Mouse (Mus musculus) midbrain, embryonic 10.5 days (tissue): ENCODE measurements at regions not wholly inside any gene's neighbourhood (a gene's known extent, or its start where the extent isn't known, plus 50 kb on each side); places are given as distances from the start of the nearest gene placed in this dataset.

Experiments used
- DNase-seq: peaks from one replicate; pipeline ENCODE4 v3.0.0-alpha.2; 2017; ENCODE audit warnings: low spot score
- H3K27ac ChIP-seq: fragments of 300-500 bp; sonication (generic); replicated peaks from 2 replicates; pipeline ENCODE4 v1.5.1; 2016; ENCODE audit warnings: mild to moderate bottlenecking
- H3K27me3 ChIP-seq: fragments of 300-500 bp; sonication (generic); 2 replicates; pipeline ENCODE4 v1.6.1; 2016; ENCODE audit warnings: low read depth, mild to moderate bottlenecking; ENCODE audit not compliant: poor library complexity, severe bottlenecking
- H3K36me3 ChIP-seq: fragments of 300-500 bp; sonication (generic); 2 replicates; pipeline ENCODE4 v1.6.1; 2016; ENCODE audit warnings: mild to moderate bottlenecking, moderate library complexity
- H3K4me1 ChIP-seq: fragments of 300-500 bp; sonication (generic); 2 replicates; pipeline ENCODE4 v1.6.1; 2016
- H3K4me3 ChIP-seq: fragments of 300-500 bp; sonication (generic); 2 replicates; pipeline ENCODE4 v1.5.1; 2016; ENCODE audit warnings: mild to moderate bottlenecking, moderate library complexity
- H3K9me3 ChIP-seq: fragments of 300-500 bp; sonication (generic); replicated peaks from 2 replicates; pipeline ENCODE4 v1.6.1; 2016; ENCODE audit warnings: mild to moderate bottlenecking
- WGBS: fragments of 180-500 bp; shearing (Covaris S2); methylation state at CpG from one replicate; pipeline ENCODE4 v1.1.7; 2016; 5-methylcytosine and 5-hydroxymethylcytosine counted together

- Histone ChIP-seq H3K27ac (no peak overlapping the region), H3K27me3 (no peaks in the 10 kb centered on the region), H3K4me3 (no peak overlapping the region), H3K36me3 (no peaks in the 10 kb centered on the region), H3K4me1 (peaks cover 34% of the 10 kb centered on the region), H3K9me3 (no peaks in the 10 kb centered on the region)
- DNase-seq, result no peak
- 22% methylated on average over 6 of the region's 6 CpGs for whole genome bisulfite sequencing
Measured at GRCm38 (mm10) chr11:91131960-91132359, 443.8 kb upstream of the Tom1l1 start.

- 67% methylated on average over 5 of the region's 5 CpGs for whole genome bisulfite sequencing
- Histone ChIP-seq H3K27ac (no peak overlapping the region), H3K27me3 (no peaks in the 10 kb centered on the region), H3K4me3 (no peak overlapping the region), H3K36me3 (no peaks in the 10 kb centered on the region), H3K4me1 (no peaks in the 10 kb centered on the region), H3K9me3 (no peaks in the 10 kb centered on the region)
- no peak for DNase-seq
Measured at GRCm38 (mm10) chr11:91098186-91098585, 410.0 kb upstream of the Tom1l1 start.

GRCm38 (mm10) chr11:91097552-91097951 is 409.4 kb upstream of the Tom1l1 start:
- WGBS, result 71% methylated on average over 3 of the region's 3 CpGs
- no peaks in the 10 kb centered on the region for H3K4me1 ChIP-seq
- H3K9me3 ChIP-seq, result no peaks in the 10 kb centered on the region
- no peak overlapping the region for H3K4me3 ChIP-seq
- H3K27me3 ChIP-seq, result no peaks in the 10 kb centered on the region
- H3K36me3 ChIP-seq, result no peaks in the 10 kb centered on the region
- H3K27ac ChIP-seq, result no peak overlapping the region
- no peak for DNase-seq

- no peaks in the 10 kb centered on the region for H3K36me3 ChIP-seq
- no peak overlapping the region for H3K27ac ChIP-seq
- no peaks in the 10 kb centered on the region for H3K27me3 ChIP-seq
- no peaks in the 10 kb centered on the region for H3K9me3 ChIP-seq
- no peak overlapping the region for H3K4me3 ChIP-seq
- 78% methylated on average over 12 of the region's 12 CpGs for WGBS
- DNase-seq, result no peak
- no peaks in the 10 kb centered on the region for H3K4me1 ChIP-seq
Measured at GRCm38 (mm10) chr11:91096000-91096652, 408.0 kb upstream of the Tom1l1 start.

DNA sequence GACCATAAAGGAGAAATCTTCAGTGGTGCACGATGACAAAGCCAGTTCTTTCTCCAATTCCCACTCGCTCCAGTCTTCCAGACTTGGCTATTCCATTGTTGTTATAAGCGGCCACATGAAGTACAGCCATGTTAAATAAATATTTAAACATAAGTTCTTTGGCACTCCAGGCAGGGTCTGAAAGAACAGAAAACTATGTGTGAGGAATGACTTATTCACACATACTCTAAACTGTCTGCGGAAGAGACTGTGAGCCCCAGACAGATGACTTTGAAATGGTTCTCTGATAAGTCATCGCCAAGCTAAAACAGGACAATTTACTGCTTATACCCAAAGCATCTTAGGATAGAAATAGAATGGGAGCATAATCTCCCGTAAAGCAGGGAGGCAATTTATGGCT is 377.2 kb upstream of the Tom1l1 start:
- H3K27ac ChIP-seq, result no peak overlapping the region
- 86% methylated on average over 6 of the region's 6 CpGs for WGBS
- no peaks in the 10 kb centered on the region for H3K27me3 ChIP-seq

DNA sequence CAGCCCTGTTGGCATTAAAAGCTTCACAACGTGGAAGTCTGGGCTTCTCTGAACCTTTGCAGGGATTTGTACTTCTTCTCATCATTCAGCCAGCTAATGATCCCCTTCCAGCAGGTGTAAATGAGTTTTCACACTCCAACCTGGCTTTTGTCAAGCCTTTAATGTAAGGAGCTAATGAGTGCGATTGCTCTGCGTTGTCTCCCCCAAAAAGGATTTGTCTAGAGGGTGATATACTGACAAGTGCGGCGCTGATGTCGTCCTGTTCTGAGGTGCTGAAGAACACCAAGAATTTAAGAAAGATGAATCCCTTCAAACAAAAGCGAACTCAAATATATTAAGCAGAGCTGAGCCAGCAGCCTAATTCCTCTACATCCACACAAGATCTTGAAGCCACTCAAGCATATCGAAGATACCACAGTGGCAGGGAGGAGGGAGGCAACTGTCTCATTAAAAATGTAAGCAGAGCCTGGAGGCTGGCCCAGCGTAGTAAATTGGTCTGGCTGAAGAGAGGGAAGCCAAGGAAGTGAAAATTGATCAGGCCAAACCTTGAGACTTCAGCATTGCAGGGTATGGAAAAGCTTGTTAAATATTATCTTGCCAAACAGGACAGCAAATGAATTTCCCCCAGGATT is 368.9 kb upstream of the Tom1l1 start:
- no peak for DNase-seq

More for the DNA sequence above, 377.2 kb upstream of the Tom1l1 start:
- DNase-seq, result no peak
- no peaks in the 10 kb centered on the region for H3K36me3 ChIP-seq
- H3K4me3 ChIP-seq, result no peak overlapping the region
- H3K4me1 ChIP-seq, result no peaks in the 10 kb centered on the region
- H3K9me3 ChIP-seq, result no peaks in the 10 kb centered on the region

GRCm38 (mm10) chr11:91053321-91053720 is 365.2 kb upstream of the Tom1l1 start:
- Histone ChIP-seq H3K4me3 (no peak overlapping the region), H3K4me1 (peaks cover 9% of the 10 kb centered on the region; the same call in 1 of the 2 replicates), H3K36me3 (no peaks in the 10 kb centered on the region), H3K27me3 (no peaks in the 10 kb centered on the region), H3K27ac (no peak overlapping the region), H3K9me3 (no peaks in the 10 kb centered on the region)
- DNase-seq, result no peak
- 82% methylated on average over 2 of the region's 2 CpGs for WGBS

More for the DNA sequence above, 368.9 kb upstream of the Tom1l1 start:
- Histone ChIP-seq H3K4me3 (no peak overlapping the region), H3K4me1 (0 out of 2 replicates have a peak, but pooled peaks cover 4% of the 10 kb centered on the region), H3K36me3 (no peaks in the 10 kb centered on the region), H3K27ac (no peak overlapping the region), H3K9me3 (no peaks in the 10 kb centered on the region), H3K27me3 (no peaks in the 10 kb centered on the region)
- 66% methylated on average over 9 of the region's 9 CpGs for WGBS

DNA sequence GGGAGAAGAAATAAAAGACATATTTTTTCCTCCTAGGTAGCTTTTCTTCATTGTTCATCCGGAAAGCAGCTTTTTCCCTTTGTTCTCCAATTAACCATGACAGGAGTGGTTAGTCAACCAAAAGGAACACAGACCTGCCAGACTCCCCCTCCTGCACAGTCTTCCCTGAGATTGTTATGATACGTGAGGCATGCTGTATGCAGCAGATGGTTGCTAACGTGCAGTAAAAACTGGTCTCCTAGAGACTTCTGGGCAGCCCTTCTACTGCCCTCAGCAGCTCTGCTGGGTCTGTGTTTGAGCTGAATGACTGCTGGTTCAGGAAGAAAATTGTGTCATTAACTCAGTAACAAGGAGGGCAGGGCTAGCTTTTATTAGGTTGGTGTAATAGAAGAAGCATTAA is 363.5 kb upstream of the Tom1l1 start:
- DNase-seq, result no peak
- Histone ChIP-seq H3K9me3 (no peaks in the 10 kb centered on the region), H3K36me3 (no peaks in the 10 kb centered on the region), H3K27me3 (no peaks in the 10 kb centered on the region), H3K27ac (no peak overlapping the region), H3K4me1 (peaks cover 5% of the 10 kb centered on the region; the same call in 1 of the 2 replicates), H3K4me3 (no peak overlapping the region)
- 54% methylated on average over 3 of the region's 3 CpGs for WGBS

DNA sequence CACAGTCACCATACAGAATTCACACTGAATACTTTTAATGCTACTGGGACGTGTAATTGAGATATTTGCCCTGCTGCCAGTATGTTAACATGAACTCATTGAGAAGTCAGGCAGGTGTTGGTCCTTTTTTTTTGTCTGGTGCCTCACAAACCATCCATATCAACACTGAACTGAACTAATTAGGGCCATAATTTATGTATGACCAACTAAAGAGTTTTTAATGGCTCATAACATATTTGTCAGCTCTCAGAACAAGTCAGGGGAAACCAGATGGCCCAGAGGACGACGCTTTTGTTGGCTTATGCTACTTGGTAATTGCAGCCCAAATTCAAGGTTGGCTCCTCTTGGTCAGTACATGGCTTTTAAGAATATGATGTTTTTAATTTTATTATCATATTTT is 353.3 kb upstream of the Tom1l1 start:
- no peaks in the 10 kb centered on the region for H3K9me3 ChIP-seq
- no peaks in the 10 kb centered on the region for H3K27me3 ChIP-seq
- H3K36me3 ChIP-seq, result no peaks in the 10 kb centered on the region
- no peak for DNase-seq
- H3K4me3 ChIP-seq, result no peak overlapping the region
- no peaks in the 10 kb centered on the region for H3K4me1 ChIP-seq
- WGBS, result 86% methylated on average over 3 of the region's 3 CpGs
- no peak overlapping the region for H3K27ac ChIP-seq
